Mouse (Mus musculus) adrenal gland, postnatal 14 days (tissue): ENCODE measurements around the gene Gtpbp4. TPM values are rescaled to one million over a fixed set of nuclear protein-coding genes. Genes with fewer than 3 reads are reported as not detected.
"Not testable (repeated sequence)": the region's sequence is repeated elsewhere in the genome, so short reads cannot be mapped to it uniquely, and the experiment has no call there.

Source experiments
- DNase-seq: peaks from one replicate; pipeline ENCODE4 v3.0.0; 2021; ENCODE audit warnings: mixed read lengths
- microRNA-seq, 2 experiments: library from miRNA; unstranded; fragments of <30 nt; microRNA quantifications; one replicate each; pipeline ENCODE4 v1.2.0; 2021
- total RNA-seq: library from RNA; stranded (reverse); gene quantifications from 2 replicates; pipeline ENCODE4 v1.2.3, GENCODE M21; 2021

Gene Gtpbp4
- total RNA-seq, 1 experiment from 2014 or later: 59.5 TPM

DNA sequence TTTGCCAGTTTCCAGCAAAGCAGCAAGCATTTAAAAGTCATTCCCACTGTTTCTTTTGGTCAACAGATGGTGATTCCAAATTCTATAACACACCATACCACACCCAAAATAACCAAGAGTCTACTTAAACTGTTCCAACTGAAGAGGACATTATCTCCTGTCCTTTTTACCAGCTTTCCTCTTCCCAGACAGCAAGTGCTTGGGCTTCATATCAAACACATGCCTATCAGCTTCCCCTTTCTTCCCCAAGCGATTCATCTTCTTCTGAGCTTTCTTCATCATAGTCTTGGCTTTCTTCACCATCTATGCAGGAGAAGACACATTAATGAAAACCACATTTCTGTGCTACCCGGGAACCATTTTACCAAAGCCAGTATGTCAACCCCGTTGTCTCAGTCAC, 22.9 kb downstream of the Gtpbp4 start:
- DNase-seq: no peak

DNA sequence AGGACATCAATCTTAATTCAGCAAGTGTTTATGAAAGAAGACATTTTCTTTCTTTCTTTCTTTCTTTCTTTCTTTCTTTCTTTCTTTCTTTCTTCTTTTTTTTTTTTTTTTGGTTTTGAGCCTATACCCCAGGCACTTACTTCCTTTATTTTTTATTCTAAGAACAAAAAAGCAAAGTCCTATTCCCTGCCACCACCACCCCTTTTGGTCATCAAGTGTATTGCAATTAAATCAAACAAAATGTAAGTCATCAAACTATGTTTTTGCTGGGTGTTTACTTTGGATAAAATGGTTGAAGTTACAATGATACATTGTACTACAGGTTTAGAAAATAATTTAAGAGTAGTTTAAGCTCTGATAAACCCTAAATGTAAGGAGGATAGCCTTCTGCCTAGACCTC, 23.5 kb downstream of the Gtpbp4 start:
- DNase-seq: no peak

DNA sequence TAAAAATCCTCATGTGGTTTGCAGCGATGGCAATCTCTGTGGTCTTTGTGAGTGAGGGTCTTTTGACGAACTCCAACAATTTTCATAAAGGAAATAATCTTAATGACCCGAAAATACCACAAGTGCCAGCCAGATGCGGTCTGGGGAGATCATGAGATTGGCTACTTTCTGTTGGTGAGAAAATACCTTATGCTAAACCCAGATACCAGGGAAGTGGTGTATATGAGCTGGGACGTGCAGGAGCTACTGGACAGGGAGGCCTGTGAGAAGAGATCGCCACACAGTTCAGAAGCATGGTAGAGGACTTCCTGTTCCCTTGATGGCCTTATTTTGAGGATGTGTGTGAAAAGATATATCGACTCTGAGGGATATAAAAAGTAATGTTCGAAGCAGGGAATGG, 28.1 kb downstream of the Gtpbp4 start:
- no peak for DNase-seq

DNA sequence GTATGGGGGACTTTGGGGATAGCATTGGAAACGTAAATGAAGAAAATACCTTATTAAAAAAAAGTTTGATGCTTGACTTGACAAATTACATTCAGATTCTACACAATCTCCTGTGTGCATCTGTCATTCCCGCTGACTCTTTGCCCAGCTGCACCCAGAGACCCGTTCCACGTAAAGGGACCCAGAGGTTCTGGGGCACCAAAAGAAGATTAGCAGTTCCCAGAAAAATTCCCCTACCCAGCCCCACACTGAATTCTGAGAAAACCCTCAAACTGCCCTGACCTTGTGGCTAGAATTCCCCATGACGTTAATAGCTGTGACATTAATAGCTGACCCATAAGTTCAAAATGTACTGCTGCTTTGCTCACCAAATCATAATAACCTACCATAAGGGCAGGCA, 30.7 kb downstream of the Gtpbp4 start:
- DNase-seq: no peak

DNA sequence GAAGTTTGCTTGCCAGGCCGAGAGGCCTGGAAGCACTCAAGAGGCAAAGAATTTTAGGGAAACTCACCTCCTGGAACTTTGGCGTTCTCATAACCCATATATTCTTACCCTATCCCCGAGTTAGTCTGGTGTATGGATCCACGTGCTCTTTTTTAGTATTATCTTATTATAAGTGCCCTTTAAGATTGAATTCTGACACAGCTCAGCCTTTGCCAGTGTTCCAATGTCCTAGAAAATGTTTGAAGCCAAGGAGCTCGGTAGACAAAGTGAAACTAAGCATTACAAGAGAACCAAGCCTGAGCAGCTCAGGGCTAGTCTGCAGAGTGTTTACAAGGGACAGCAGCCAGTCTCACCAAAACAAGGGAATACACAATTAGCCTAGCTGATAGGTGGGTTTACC, 33.6 kb downstream of the Gtpbp4 start:
- not testable (repeated sequence) for DNase-seq

DNA sequence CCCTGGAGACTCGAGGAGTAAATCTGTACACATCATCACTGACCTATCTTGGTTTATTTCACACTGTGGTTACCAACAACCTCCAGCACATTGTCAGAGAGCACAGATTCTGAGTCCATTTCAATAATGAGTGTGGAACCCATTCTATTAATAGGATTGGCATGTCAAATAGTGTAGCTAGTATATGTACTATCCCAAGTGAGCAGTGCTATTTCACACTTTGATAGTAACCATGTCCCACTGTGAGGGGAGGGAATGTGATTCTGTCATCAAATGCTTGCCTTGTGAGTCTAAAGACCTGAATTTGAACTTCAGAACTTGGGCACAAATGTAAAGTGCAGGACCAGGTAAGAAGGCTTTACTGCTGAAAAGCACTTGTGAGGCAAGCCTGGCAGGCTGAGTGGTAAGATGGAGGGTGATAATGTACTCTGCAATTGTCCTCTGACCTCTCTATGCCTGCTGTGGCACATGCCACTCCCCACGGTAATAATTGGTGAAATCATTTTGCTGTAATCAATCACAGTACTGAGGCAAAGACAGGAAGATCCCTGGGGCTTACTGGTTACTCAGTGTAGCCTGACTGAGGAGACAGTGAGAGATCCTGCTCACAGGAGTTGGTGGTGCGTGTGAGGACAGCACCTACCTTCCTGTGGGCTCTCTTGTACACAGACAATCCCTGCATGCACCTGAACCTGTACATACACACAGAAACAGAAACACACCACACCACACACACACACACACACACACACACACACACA, 34.6 kb downstream of the Gtpbp4 start:
- not testable (repeated sequence) for DNase-seq

DNA sequence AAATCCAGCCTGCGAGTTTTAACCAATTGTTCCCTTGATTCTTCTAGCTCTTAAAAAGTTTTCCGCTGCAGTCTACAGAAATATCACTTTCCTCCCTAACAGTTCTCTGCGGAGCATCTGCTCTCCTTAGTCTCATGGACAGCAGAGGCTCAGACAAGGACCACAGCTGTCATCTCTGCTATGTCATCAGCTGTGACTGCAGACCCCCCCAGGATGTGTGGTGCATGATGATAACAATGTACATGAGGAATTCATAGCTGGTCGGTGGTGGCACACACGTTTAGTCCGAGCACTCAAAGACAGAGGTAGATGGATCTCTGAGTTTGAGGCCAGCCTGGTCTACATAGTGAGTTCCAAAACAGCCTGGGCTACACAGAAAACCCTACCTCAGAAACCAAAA, 36.3 kb downstream of the Gtpbp4 start:
- not testable (repeated sequence) for DNase-seq

DNA sequence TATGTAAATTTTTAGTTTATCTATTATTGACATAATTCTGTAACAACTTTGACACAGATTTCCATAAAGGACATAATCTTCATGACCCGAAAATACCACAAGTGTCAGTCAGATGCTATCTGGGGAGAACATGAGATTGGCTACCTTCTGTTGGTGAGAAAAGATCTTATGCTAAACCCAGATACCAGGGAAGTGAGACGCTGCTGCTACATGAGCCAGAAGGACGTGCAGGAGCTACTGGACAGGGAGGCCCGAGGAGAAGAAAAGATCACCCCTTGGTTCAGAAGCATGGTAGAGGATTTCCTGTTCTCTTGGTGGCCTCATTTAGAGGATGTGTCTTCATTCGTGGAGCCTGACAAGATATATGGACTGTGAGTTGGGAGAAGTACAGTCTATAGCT, 36.8 kb downstream of the Gtpbp4 start:
- DNase-seq: not testable (repeated sequence)

DNA sequence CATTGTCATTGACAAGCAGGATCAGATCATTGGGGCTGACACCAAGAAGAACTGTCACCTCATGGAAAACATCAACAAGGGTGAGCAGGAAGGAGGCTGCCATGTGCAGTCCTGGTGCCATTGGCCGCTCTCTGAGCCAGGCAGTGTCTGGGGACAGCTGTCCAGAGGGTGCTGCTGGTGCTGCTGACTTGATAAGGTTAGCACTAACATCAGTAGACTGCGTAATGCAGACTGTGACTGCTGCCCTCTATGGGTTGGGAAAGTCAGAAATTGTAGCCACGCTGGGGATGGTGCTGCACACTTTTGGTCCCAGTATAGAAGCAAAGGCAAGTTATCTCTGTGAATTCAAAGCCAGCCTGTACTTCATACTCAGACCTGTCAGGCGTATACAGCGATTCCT, 39.0 kb downstream of the Gtpbp4 start:
- not testable (repeated sequence) for DNase-seq

DNA sequence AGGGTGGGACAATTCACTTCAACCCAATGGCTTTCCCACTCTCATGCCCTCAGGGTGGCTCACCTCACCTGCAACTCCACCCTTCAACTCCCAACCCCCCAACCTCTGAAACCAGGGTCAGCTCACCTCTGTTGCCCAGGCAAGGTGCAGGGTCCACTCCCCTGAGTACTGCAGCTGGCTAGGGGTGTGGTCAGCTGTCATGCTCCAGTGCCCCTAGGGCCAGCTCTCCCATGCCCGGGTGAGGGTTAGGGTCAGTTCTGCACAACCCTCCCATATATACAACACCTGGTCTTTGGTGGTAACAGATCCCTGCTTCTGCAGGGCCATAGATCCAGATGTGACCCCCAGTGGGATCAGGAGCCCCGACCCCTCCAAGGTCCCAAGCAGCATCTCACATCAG, 40.8 kb downstream of the Gtpbp4 start:
- DNase-seq: not testable (repeated sequence)

DNA sequence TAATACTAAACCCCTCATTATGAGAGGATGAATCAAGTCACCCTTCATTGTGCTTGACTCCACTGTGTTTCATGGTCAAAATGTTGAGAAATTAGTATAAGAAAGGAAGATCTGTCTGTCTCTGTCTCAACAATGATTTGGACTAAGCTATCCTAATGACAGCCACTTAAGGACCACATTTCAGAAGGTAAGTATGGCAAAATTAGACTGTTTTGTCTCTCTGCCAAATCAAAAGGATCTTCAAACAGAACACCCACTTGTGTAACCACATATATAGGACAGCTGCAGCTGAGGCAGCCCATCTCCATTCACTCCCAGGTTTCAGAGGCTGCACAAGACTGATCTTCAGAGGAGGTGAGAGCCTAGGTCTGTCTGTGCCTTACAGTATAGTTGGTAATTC, 43.3 kb downstream of the Gtpbp4 start, which contains the start of gene Idi2:
Gene Idi2 (plus strand): TSS at position 301 of the 400 bp plus-strand sequence.
- DNase-seq: not testable (repeated sequence)

DNA sequence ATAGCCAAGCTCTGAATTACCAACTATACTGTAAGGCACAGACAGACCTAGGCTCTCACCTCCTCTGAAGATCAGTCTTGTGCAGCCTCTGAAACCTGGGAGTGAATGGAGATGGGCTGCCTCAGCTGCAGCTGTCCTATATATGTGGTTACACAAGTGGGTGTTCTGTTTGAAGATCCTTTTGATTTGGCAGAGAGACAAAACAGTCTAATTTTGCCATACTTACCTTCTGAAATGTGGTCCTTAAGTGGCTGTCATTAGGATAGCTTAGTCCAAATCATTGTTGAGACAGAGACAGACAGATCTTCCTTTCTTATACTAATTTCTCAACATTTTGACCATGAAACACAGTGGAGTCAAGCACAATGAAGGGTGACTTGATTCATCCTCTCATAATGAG, 47.8 kb downstream of the Gtpbp4 start, which contains the start of gene Gm9745:
Gene Gm9745 (minus strand): TSS at position 101 of the 400 bp plus-strand sequence.
- DNase-seq: not testable (repeated sequence)

DNA sequence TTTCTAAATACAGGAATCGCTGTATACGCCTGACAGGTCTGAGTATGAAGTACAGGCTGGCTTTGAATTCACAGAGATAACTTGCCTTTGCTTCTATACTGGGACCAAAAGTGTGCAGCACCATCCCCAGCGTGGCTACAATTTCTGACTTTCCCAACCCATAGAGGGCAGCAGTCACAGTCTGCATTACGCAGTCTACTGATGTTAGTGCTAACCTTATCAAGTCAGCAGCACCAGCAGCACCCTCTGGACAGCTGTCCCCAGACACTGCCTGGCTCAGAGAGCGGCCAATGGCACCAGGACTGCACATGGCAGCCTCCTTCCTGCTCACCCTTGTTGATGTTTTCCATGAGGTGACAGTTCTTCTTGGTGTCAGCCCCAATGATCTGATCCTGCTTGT, 52.1 kb downstream of the Gtpbp4 start:
- not testable (repeated sequence) for DNase-seq

DNA sequence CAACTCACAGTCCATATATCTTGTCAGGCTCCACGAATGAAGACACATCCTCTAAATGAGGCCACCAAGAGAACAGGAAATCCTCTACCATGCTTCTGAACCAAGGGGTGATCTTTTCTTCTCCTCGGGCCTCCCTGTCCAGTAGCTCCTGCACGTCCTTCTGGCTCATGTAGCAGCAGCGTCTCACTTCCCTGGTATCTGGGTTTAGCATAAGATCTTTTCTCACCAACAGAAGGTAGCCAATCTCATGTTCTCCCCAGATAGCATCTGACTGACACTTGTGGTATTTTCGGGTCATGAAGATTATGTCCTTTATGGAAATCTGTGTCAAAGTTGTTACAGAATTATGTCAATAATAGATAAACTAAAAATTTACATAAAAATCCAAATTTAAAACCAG, 54.2 kb downstream of the Gtpbp4 start:
- DNase-seq: not testable (repeated sequence)

DNA sequence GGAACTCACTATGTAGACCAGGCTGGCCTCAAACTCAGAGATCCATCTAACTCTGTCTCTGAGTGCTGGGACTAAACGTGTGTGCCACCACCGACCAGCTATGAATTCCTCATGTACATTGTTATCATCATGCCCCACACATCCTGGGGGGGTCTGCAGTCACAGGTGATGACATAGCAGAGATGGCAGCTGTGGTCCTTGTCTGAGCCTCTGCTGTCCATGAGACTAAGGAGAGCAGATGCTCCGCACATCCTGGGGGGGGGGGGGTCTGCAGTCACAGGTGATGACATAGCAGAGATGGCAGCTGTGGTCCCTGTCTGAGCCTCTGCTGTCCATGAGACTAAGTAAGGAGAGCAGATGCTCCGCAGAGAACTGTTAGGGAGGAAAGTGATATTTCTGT, 54.8 kb downstream of the Gtpbp4 start:
- not testable (repeated sequence) for DNase-seq

DNA sequence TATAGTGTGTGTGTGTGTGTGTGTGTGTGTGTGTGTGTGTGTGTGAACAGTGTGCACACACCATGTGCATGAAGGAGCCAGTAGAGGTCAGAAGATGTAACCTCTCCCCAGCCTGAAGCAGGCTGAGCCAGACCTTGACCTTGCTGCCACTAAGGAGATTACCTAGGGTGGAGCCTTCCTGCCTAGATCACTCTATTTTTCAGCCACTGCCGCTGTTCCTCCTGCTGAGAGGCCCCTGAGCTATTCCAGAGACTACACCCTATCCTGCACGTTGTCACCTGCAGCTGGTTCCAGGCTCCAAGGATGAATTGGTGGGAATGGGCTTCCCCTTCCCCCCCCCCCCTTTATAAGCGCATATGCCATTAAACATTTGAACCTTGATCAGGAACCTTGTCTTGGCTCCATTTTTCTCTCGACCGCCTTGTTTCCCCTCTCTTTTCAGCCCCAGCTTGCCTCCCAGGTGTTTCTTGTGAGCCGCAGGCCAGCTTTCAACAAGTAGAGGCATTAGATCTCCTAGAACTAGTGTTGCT, 58.2 kb downstream of the Gtpbp4 start:
- not testable (repeated sequence) for DNase-seq

DNA sequence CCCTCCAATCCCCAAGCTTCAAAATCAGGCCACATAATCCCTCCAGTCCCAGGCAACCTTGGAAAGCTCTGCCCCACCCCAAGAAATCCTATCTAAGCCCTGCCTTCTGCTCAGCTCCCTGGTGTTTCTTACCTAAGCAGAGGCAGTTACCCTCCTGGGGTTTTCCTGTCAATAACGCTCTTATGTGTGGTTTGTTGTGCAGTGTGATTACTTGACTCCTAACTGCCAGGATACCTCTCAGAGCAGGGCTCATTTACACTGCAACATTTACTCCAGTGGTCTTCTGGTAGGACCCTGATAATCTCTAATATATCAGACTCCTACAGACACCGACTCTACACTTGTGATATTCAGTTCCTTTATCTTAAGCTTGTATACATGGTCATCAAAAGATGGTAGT, 62.4 kb downstream of the Gtpbp4 start:
- no peak for DNase-seq

Small RNA genes lying within 50 kb of the gene (microRNA-seq; reads per million reads assigned to microRNA genes)
- 0 reads per million in 2 experiments for gene Gm22750

Other genes starting within 250 kb of the Gtpbp4 start
- gene Wdr37, start 124.2 kb downstream of the Gtpbp4 start, total RNA-seq: 37.6 and 38.4 TPM in 2 replicates
- gene Idi1, start 110.6 kb downstream of the Gtpbp4 start, total RNA-seq: 32.0 and 58.2 TPM in 2 replicates
- gene Gm9745, start 47.9 kb downstream of the Gtpbp4 start, total RNA-seq: not detected in 2 replicates
- not detected in 2 replicates for gene Idi2, start 43.2 kb downstream of the Gtpbp4 start, total RNA-seq
- gene Larp4b, start 97.8 kb upstream of the Gtpbp4 start, total RNA-seq: 68.8 and 73.0 TPM in 2 replicates